Mouse (Mus musculus) spleen, postnatal 4 days (tissue): Measurements from ENCODE around the gene Fgf14.
"Not testable (repeated sequence)": the region's sequence is repeated elsewhere in the genome, so short reads cannot be mapped to it uniquely, and the experiment has no call there.

Experiments used
- DNase-seq, 2 experiments: peaks; one replicate each; pipeline ENCODE4 v3.0.0; 2022; ENCODE audit warnings: low spot score in 2 of 2

Fgf14 gene

GRCm38 (mm10) chr14:124485261-124485660 lies 191.7 kb downstream of the Fgf14 start:
- no peak for DNase-seq

- no peak for DNase-seq
These were observed 202.8 kb downstream of the Fgf14 start for GRCm38 (mm10) chr14:124474066-124474667.

- no peak for DNase-seq
These were observed 206.0 kb downstream of the Fgf14 start for GRCm38 (mm10) chr14:124470909-124471308.

GRCm38 (mm10) chr14:124455120-124455519 lies 221.8 kb downstream of the Fgf14 start:
- no peak for DNase-seq

GRCm38 (mm10) chr14:124446096-124446840 lies 230.7 kb downstream of the Fgf14 start:
- DNase-seq = no peak

- DNase-seq = no peak
These were observed 232.1 kb downstream of the Fgf14 start for GRCm38 (mm10) chr14:124444831-124445230.

GRCm38 (mm10) chr14:124439298-124439697 lies 237.6 kb downstream of the Fgf14 start:
- not testable (repeated sequence) for DNase-seq

GRCm38 (mm10) chr14:124411890-124412289 lies 265.0 kb downstream of the Fgf14 start:
- no peak for DNase-seq

- no peak for DNase-seq
These were observed 266.0 kb downstream of the Fgf14 start for GRCm38 (mm10) chr14:124410945-124411344.

GRCm38 (mm10) chr14:124328391-124328790 lies 348.5 kb downstream of the Fgf14 start:
- DNase-seq = no peak

- DNase-seq = no peak
These were observed 357.8 kb downstream of the Fgf14 start for GRCm38 (mm10) chr14:124319017-124319718.

GRCm38 (mm10) chr14:124315513-124315912 lies 361.4 kb downstream of the Fgf14 start:
- no peak for DNase-seq

- no peak for DNase-seq
These were observed 389.9 kb downstream of the Fgf14 start for GRCm38 (mm10) chr14:124287027-124287426.

GRCm38 (mm10) chr14:124278384-124278944 lies 398.5 kb downstream of the Fgf14 start:
- no peak for DNase-seq

- no peak for DNase-seq
These were observed 409.9 kb downstream of the Fgf14 start for GRCm38 (mm10) chr14:124266977-124267376.

- DNase-seq = no peak
These were observed 412.3 kb downstream of the Fgf14 start for GRCm38 (mm10) chr14:124264541-124265059.

GRCm38 (mm10) chr14:124263199-124263598 lies 413.7 kb downstream of the Fgf14 start:
- no peak for DNase-seq

- no peak for DNase-seq
These were observed 429.4 kb downstream of the Fgf14 start for GRCm38 (mm10) chr14:124247517-124247916.

- no peak for DNase-seq
These were observed 453.5 kb downstream of the Fgf14 start for GRCm38 (mm10) chr14:124223445-124223844.

- no peak for DNase-seq
These were observed 454.5 kb downstream of the Fgf14 start for GRCm38 (mm10) chr14:124222447-124222846.

GRCm38 (mm10) chr14:124220979-124221378 lies 455.9 kb downstream of the Fgf14 start:
- no peak for DNase-seq

- DNase-seq = no peak
These were observed 481.1 kb downstream of the Fgf14 start for GRCm38 (mm10) chr14:124195806-124196205.
